Mouse (Mus musculus) CH12.LX (cell line): ENCODE data around the gene Irf2. TPM values are rescaled to one million over a fixed set of nuclear protein-coding genes. Genes with fewer than 3 reads are reported as not detected.
A peak's percentile ranks its signal among the peaks of the same experiment; 100 is the strongest.

ENCODE experiments used
- DNase-seq: peaks from one replicate; pipeline ENCODE4 v3.0.0-alpha.2; 2013; ENCODE audit errors: extremely low read depth
- H3K27ac ChIP-seq: 2 replicates; pipeline ENCODE4 v1.5.1; 2012; ENCODE audit warnings: low read depth, mild to moderate bottlenecking, control low read depth, moderate library complexity; ENCODE audit not compliant: insufficient read depth
- H3K27me3 ChIP-seq: replicated peaks from 2 replicates; pipeline ENCODE3; 2012; ENCODE audit warnings: inconsistent platforms
- H3K36me3 ChIP-seq, 2 experiments: replicated peaks in 1 of 2; 2 replicates each; pipeline versions ENCODE3 to v1.6.1; 2012; ENCODE audit warnings: inconsistent platforms in 1 of 2, low read length in 1 of 2, mild to moderate bottlenecking in 1 of 2, mixed read lengths in 1 of 2, moderate library complexity in 1 of 2; ENCODE audit not compliant: control insufficient read depth in 1 of 2, insufficient read depth in 1 of 2
- H3K4me1 ChIP-seq, 2 experiments: 2 replicates each; pipeline ENCODE4 v1.6.1; 2012; ENCODE audit warnings: inconsistent platforms in 1 of 2, moderate library complexity in 1 of 2; ENCODE audit not compliant: insufficient read depth in 2 of 2, control insufficient read depth in 1 of 2
- H3K4me2 ChIP-seq: 2 replicates; pipeline ENCODE4 v1.6.1; 2012; ENCODE audit warnings: low read depth, mild to moderate bottlenecking, control low read depth; ENCODE audit not compliant: poor library complexity, insufficient read depth, severe bottlenecking
- H3K4me3 ChIP-seq, 3 experiments: fragments of 150-350 bp in 1 of 3; sonication (generic) in 1 of 3; replicated peaks in 1 of 3; 2 replicates each; pipeline versions ENCODE3 to v1.5.1; 2011 to 2012; ENCODE audit warnings: low read depth in 2 of 3, low read length in 2 of 3, mild to moderate bottlenecking in 2 of 3, moderate library complexity in 2 of 3, control low read depth in 1 of 3, improper control_type of control experiment in 1 of 3, inconsistent platforms in 1 of 3, mixed read lengths in 1 of 3; ENCODE audit not compliant: poor library complexity in 1 of 3
- H3K79me2 ChIP-seq: replicated peaks from 2 replicates; pipeline ENCODE4 v1.6.1; 2012; ENCODE audit warnings: mild to moderate bottlenecking, moderate library complexity; ENCODE audit not compliant: control insufficient read depth, poor library complexity, insufficient read depth, severe bottlenecking; ENCODE audit errors: extremely low read depth
- H3K9ac ChIP-seq: 2 replicates; pipeline ENCODE4 v1.6.1; 2012; ENCODE audit warnings: low read depth, mild to moderate bottlenecking, control low read depth, moderate library complexity; ENCODE audit not compliant: insufficient read depth
- H3K9me3 ChIP-seq: replicated peaks from 2 replicates; pipeline ENCODE3; 2012; ENCODE audit warnings: low read length, inconsistent platforms, mixed read lengths
- BHLHE40 ChIP-seq: IDR thresholded peaks from 2 replicates; pipeline ENCODE4 v1.6.1; 2011; ENCODE audit warnings: mild to moderate bottlenecking, low read depth, low read length, improper control_type of control experiment
- CHD1 ChIP-seq: IDR thresholded peaks from 2 replicates; pipeline ENCODE4 v1.6.1; 2012; ENCODE audit warnings: low read depth, low read length, improper control_type of control experiment, inconsistent platforms
- CTCF ChIP-seq, 2 experiments: IDR thresholded peaks in 1 of 2; conservative IDR thresholded peaks in 1 of 2; 2 replicates each; pipeline ENCODE4 v1.5.1; 2011 to 2012; ENCODE audit warnings: low read depth in 2 of 2, low read length in 2 of 2, improper control_type of control experiment in 1 of 2, inconsistent platforms in 1 of 2, mild to moderate bottlenecking in 1 of 2, moderate library complexity in 1 of 2
- E2F4 ChIP-seq: IDR thresholded peaks from 2 replicates; pipeline ENCODE4 v1.6.1; 2011; ENCODE audit warnings: low read depth, low read length, improper control_type of control experiment; ENCODE audit not compliant: insufficient replicate concordance
- ELF1 ChIP-seq: IDR thresholded peaks from 2 replicates; pipeline ENCODE4 v1.6.1; 2014; ENCODE audit warnings: low read depth, mild to moderate bottlenecking, inconsistent platforms, low read length, improper control_type of control experiment
- ETS1 ChIP-seq: conservative IDR thresholded peaks from 2 replicates; pipeline ENCODE4 v1.6.1; 2012; ENCODE audit warnings: low read depth, mild to moderate bottlenecking, inconsistent platforms, low read length, improper control_type of control experiment, moderate library complexity
- MAZ ChIP-seq: IDR thresholded peaks from 2 replicates; pipeline ENCODE4 v1.6.1; 2012; ENCODE audit warnings: low read depth, mild to moderate bottlenecking, inconsistent platforms, low read length, improper control_type of control experiment, moderate library complexity
- MEF2A ChIP-seq: IDR thresholded peaks from 2 replicates; pipeline ENCODE4 v1.6.1; 2014; ENCODE audit warnings: low read depth, mild to moderate bottlenecking, inconsistent platforms, low read length, improper control_type of control experiment, borderline replicate concordance
- RCOR1 ChIP-seq: conservative IDR thresholded peaks from 2 replicates; pipeline ENCODE4 v1.6.1; 2012; ENCODE audit warnings: low read depth, mild to moderate bottlenecking, inconsistent platforms, low read length, improper control_type of control experiment
- SMC3 ChIP-seq: IDR thresholded peaks from 2 replicates; pipeline ENCODE4 v1.6.1; 2011; ENCODE audit warnings: low read depth, low read length, improper control_type of control experiment
- TCF12 ChIP-seq: IDR thresholded peaks from 2 replicates; pipeline ENCODE4 v1.6.1; 2014; ENCODE audit warnings: low read depth, mild to moderate bottlenecking, inconsistent platforms, low read length, improper control_type of control experiment
- USF1 ChIP-seq: IDR thresholded peaks from 2 replicates; pipeline ENCODE4 v1.6.1; 2014; ENCODE audit warnings: low read depth, mild to moderate bottlenecking, inconsistent platforms, low read length, improper control_type of control experiment
- USF2 ChIP-seq: conservative IDR thresholded peaks from 2 replicates; pipeline ENCODE4 v1.6.1; 2011; ENCODE audit warnings: low read depth, low read length, improper control_type of control experiment
- ZC3H11A ChIP-seq: IDR thresholded peaks from 2 replicates; pipeline ENCODE4 v1.6.1; 2012; ENCODE audit warnings: low read depth, mild to moderate bottlenecking, inconsistent platforms, low read length, improper control_type of control experiment
- ZMIZ1 ChIP-seq: IDR thresholded peaks from 2 replicates; pipeline ENCODE4 v1.6.1; 2012; ENCODE audit warnings: low read depth, mild to moderate bottlenecking, inconsistent platforms, low read length, improper control_type of control experiment
- ZNF384 ChIP-seq: IDR thresholded peaks from 2 replicates; pipeline ENCODE4 v1.6.1; 2012; ENCODE audit warnings: low read depth, low read length, improper control_type of control experiment, inconsistent platforms
- dilution Hi-C: fragments of 300-500 bp; cut with MboI; formaldehyde crosslinking; loops from 2 replicates; pipeline ENCODE4 v1.14.3; 2020; ENCODE audit warnings: low sequenced_read_pairs; ENCODE audit not compliant: extremely low pct_unique_long_range_greater_than_20kb, extremely low pct_ligation_motif_present
- in situ Hi-C: fragments of 300-500 bp; cut with MboI; formaldehyde crosslinking; loops from 3 replicates; pipeline ENCODE4 v1.14.3; 2019; ENCODE audit warnings: low sequenced_read_pairs, low pct_ligation_motif_present, low pct_unique_long_range_greater_than_20kb, mixed read lengths
- polyA plus RNA-seq: library from polyadenylated mRNA; unstranded; fragments of >175 nt; gene quantifications from 2 replicates; pipeline ENCODE4 v1.2.1, GENCODE M21; 2012; ENCODE audit warnings: low read depth; ENCODE audit not compliant: insufficient read length
- total RNA-seq, 2 experiments: library from RNA; depleted of rRNA; stranded (reverse); fragments of 300-350 nt in 1 of 2; fragments of >200 nt in 1 of 2; gene quantifications; 2 replicates each; pipeline ENCODE4 v1.2.3; 2012 to 2014

Irf2 gene
- total and polyA plus RNA-seq, 3 experiments = 7.1 to 37.4 (median 10.2) TPM

- peaks cover 6 to 21% of the 10 kb centered on the region in 2 experiments for H3K4me1 ChIP-seq
- in situ Hi-C loops (no loop called here), dilution Hi-C loops (no loop called here)
- no peak overlapping the region for H3K27ac ChIP-seq
- H3K9me3 ChIP-seq = peaks cover 3% of the 10 kb centered on the region
- no peak overlapping the region for H3K4me3 ChIP-seq
- no peak for DNase-seq
- no peaks in the 10 kb centered on the region for H3K36me3 ChIP-seq
- H3K27me3 ChIP-seq = no peaks in the 10 kb centered on the region
- no peak overlapping the region for H3K9ac ChIP-seq
- H3K79me2 ChIP-seq = no peaks in the 10 kb centered on the region
- H3K4me2 ChIP-seq = no peak overlapping the region
- TF ChIP-seq MAZ = no peak
- TF ChIP-seq CHD1 = no peak
- no peak for TF ChIP-seq ZC3H11A
- TF ChIP-seq USF1 = no peak
- TF ChIP-seq RCOR1 = no peak
- no peak for TF ChIP-seq SMC3
- TF ChIP-seq ETS1 = no peak
- TF ChIP-seq MEF2A = no peak
- TF ChIP-seq TCF12 = no peak
- TF ChIP-seq BHLHE40 = no peak
- TF ChIP-seq ELF1 = no peak
- no peak for TF ChIP-seq ZMIZ1
- TF ChIP-seq USF2 = no peak
- no peak for TF ChIP-seq E2F4
Measured at GRCm38 (mm10) chr8:46883232-46884000, 143.9 kb downstream of the Irf2 start.

- in situ Hi-C loops = no loop called here
- Histone ChIP-seq H3K36me3 (no peaks in the 10 kb centered on the region), H3K9me3 (peaks cover 3% of the 10 kb centered on the region), H3K79me2 (no peaks in the 10 kb centered on the region), H3K4me3 (no peak overlapping the region), H3K4me2 (no peak overlapping the region), H3K9ac (no peak overlapping the region), H3K27me3 (no peaks in the 10 kb centered on the region), H3K4me1 (peaks cover 6 to 25% of the 10 kb centered on the region in 2 experiments), H3K27ac (no peak overlapping the region)
- dilution Hi-C loops = no loop called here
- no peak for DNase-seq
- TF ChIP-seq ZNF384 = no peak
- 0 out of 4 replicates have a peak, but pooled peaks of 1 of the 2 experiments have one; percentile 1 for TF ChIP-seq CTCF (conservative IDR thresholded peaks at IDR 0.05 in 1 of 2, IDR thresholded peaks at IDR 0.05 in 1 of 2; ENCODE audit: low read depth in 2 of 2, low read length in 2 of 2)
Measured at GRCm38 (mm10) chr8:46885786-46886185, 146.3 kb downstream of the Irf2 start.
